Mouse (Mus musculus) intestine, postnatal 0 days (tissue): ENCODE measurements around the gene Mov10. TPM values are rescaled to one million over a fixed set of nuclear protein-coding genes. Genes with fewer than 3 reads are reported as not detected.
"Not testable (repeated sequence)": the region's sequence is repeated elsewhere in the genome, so short reads cannot be mapped to it uniquely, and the experiment has no call there.

Experiments
- ATAC-seq: fragments of 200-750 bp; cut with Nextera tagmentation; 2 replicates; pipeline ENCODE4 v1.8.0; 2017; ENCODE audit warnings: mild to moderate bottlenecking, moderate TSS enrichment, moderate library complexity
- H3K27ac ChIP-seq: fragments of 300-500 bp; sonication (generic); 2 replicates; pipeline ENCODE4 v1.5.1; 2014; ENCODE audit warnings: mild to moderate bottlenecking, low read depth, low read length, moderate library complexity
- H3K27me3 ChIP-seq: fragments of 300-500 bp; sonication (generic); replicated peaks from 2 replicates; pipeline ENCODE4 v1.6.1; 2014; ENCODE audit warnings: low read length, mixed read lengths; ENCODE audit not compliant: control insufficient read depth, insufficient read depth
- H3K36me3 ChIP-seq: fragments of 300-500 bp; sonication (generic); 2 replicates; pipeline ENCODE4 v1.6.1; 2014; ENCODE audit warnings: mild to moderate bottlenecking, moderate library complexity; ENCODE audit not compliant: control insufficient read depth, insufficient read depth
- H3K4me1 ChIP-seq: fragments of 300-500 bp; sonication (generic); replicated peaks from 2 replicates; pipeline ENCODE4 v1.6.1; 2014; ENCODE audit warnings: antibody characterized with exemption, low read length, mixed read lengths; ENCODE audit not compliant: control insufficient read depth, insufficient read depth
- H3K4me2 ChIP-seq: fragments of 300-500 bp; sonication (generic); replicated peaks from 2 replicates; pipeline ENCODE4 v1.6.1; 2014; ENCODE audit warnings: low read depth, mild to moderate bottlenecking, moderate library complexity
- H3K4me3 ChIP-seq: fragments of 300-500 bp; sonication (generic); 2 replicates; pipeline ENCODE4 v1.5.1; 2014; ENCODE audit warnings: low read depth, low read length
- H3K9ac ChIP-seq: fragments of 300-500 bp; sonication (generic); 2 replicates; pipeline ENCODE4 v1.6.1; 2014; ENCODE audit warnings: mild to moderate bottlenecking, low read depth, low read length
- H3K9me3 ChIP-seq: fragments of 300-500 bp; sonication (generic); 2 replicates; pipeline ENCODE4 v1.6.1; 2016; ENCODE audit warnings: mixed run types; ENCODE audit not compliant: control insufficient read depth
- CTCF ChIP-seq: sonication (generic); IDR thresholded peaks from 2 replicates; pipeline ENCODE4 v1.5.1; 2016; ENCODE audit warnings: low read depth, mild to moderate bottlenecking, control low read depth, antibody characterized with exemption, moderate library complexity
- WGBS: fragments of 180-500 bp; shearing (Covaris S2); extraction: QIAGEN DNeasy Blood & Tissue Kit; methylation state at CpG from one replicate; pipeline ENCODE4 v1.1.7; 2014; 5-methylcytosine and 5-hydroxymethylcytosine counted together
- polyA plus RNA-seq: library from polyadenylated mRNA; unstranded; fragments of >200 nt; fragmentation: Nextera tagmentation; extraction: Ambion mirVana; gene quantifications from 2 replicates; pipeline ENCODE4 v1.2.1, GENCODE M21; 2015

Gene Mov10
- polyA plus RNA-seq, 1 experiment from 2014 or later, result 144 TPM

DNA sequence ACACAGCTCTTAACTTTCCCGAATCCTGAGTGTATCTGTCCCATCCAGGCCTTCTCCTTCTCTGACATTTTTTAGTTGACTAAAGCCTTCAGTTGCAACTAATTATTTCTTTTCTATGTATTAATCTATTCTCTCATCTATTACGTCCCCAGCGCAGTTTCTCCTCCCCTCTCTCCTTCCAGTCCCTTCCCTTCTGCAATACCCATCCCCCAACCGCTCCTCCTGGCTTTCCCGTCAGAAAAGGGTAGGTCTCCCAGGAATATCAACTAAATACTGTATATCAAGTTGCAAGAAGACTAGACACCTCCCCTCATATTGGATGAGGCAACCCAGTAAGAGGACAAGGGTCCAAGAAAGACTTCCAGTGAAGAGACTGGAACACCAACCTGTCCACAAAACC lies 59.5 kb downstream of the Mov10 start:
- no peaks in the 10 kb centered on the region for H3K36me3 ChIP-seq
- peak overlapping the region; percentile 73 for H3K4me2 ChIP-seq
- TF ChIP-seq CTCF, result no peak
- no peak for ATAC-seq
- no peaks in the 10 kb centered on the region; the same call in 1 of the 2 replicates for H3K4me1 ChIP-seq
- H3K4me3 ChIP-seq, result peak overlapping the region; percentile 36
- H3K27ac ChIP-seq, result no peak overlapping the region
- no peaks in the 10 kb centered on the region for H3K27me3 ChIP-seq
- 22% methylated on average over 5 of the region's 5 CpGs for WGBS
- peak overlapping the region; percentile 46; the same call in 1 of the 2 replicates for H3K9ac ChIP-seq
- no peaks in the 10 kb centered on the region for H3K9me3 ChIP-seq

GRCm38 (mm10) chr3:104758406-104758805 lies 60.0 kb downstream of the Mov10 start:
- Histone ChIP-seq H3K4me3 (peak overlapping the region; percentile 36), H3K4me2 (peak overlapping the region; percentile 73), H3K27me3 (no peaks in the 10 kb centered on the region), H3K4me1 (no peaks in the 10 kb centered on the region; the same call in 1 of the 2 replicates), H3K9ac (peak overlapping the region; percentile 46), H3K9me3 (no peaks in the 10 kb centered on the region), H3K27ac (no peak overlapping the region), H3K36me3 (no peaks in the 10 kb centered on the region)
- peak; percentile 67; the same call in 1 of the 2 replicates for ATAC-seq
- WGBS, result 1% methylated on average over 27 of the region's 27 CpGs
- TF ChIP-seq CTCF, result peak; percentile 90

- 27% methylated on average over 18 of the region's 25 CpGs for WGBS
- H3K4me3 ChIP-seq, H3K4me1 ChIP-seq, ATAC-seq, H3K36me3 ChIP-seq, H3K27ac ChIP-seq, H3K9me3 ChIP-seq, H3K9ac ChIP-seq, H3K27me3 ChIP-seq: not testable (repeated sequence)
- TF ChIP-seq CTCF, result peak; percentile 61
- H3K4me2 ChIP-seq, result 0 out of 2 replicates have a peak overlapping the region, but pooled peaks have one; percentile 17
These were observed 65.5 kb downstream of the Mov10 start for GRCm38 (mm10) chr3:104752845-104753244.

Other genes with a start within 250 kb of the Mov10 start
- 36.6 and 36.7 TPM in 2 replicates for gene Slc16a1, start 179.9 kb downstream of the Mov10 start, polyA plus RNA-seq
- gene Ppm1j, start 37.5 kb downstream of the Mov10 start, polyA plus RNA-seq, result 22.3 and 24.4 TPM in 2 replicates
- gene Fam19a3, start 36.7 kb downstream of the Mov10 start, polyA plus RNA-seq, result 0.05 and 0.22 TPM in 2 replicates
- 316 and 320 TPM in 2 replicates for gene Rhoc, start 30.2 kb downstream of the Mov10 start, polyA plus RNA-seq
- gene St7l, start 45.4 kb upstream of the Mov10 start, polyA plus RNA-seq, result 19.9 and 21.9 TPM in 2 replicates
- gene Capza1, start 45.9 kb upstream of the Mov10 start, polyA plus RNA-seq, result 109 and 110 TPM in 2 replicates
- 1.2 and 1.5 TPM in 2 replicates for gene Wnt2b, start 143.4 kb upstream of the Mov10 start, polyA plus RNA-seq
- 9.8 and 10.6 TPM in 2 replicates for gene Cttnbp2nl, start 234.6 kb upstream of the Mov10 start, polyA plus RNA-seq
- not detected in 2 replicates for gene 4930564D02Rik, start 248.3 kb upstream of the Mov10 start, polyA plus RNA-seq